Mouse (Mus musculus) kidney, embryonic 14.5 days (tissue): ENCODE measurements around the gene Cldn14. TPM values are rescaled to one million over a fixed set of nuclear protein-coding genes. Genes with fewer than 3 reads are reported as not detected.

ENCODE experiments used
- ATAC-seq: fragments of 200-750 bp; cut with Nextera tagmentation; 2 replicates; pipeline ENCODE4 v1.8.0; 2017; ENCODE audit warnings: moderate number of reproducible peaks, mild to moderate bottlenecking, moderate TSS enrichment, moderate library complexity; ENCODE audit not compliant: low FRiP score, low TSS enrichment
- H3K27ac ChIP-seq: fragments of 300-500 bp; sonication (generic); 2 replicates; pipeline ENCODE4 v1.5.1; 2014; ENCODE audit warnings: low read depth, mild to moderate bottlenecking, low read length, moderate library complexity, mixed read lengths
- H3K27me3 ChIP-seq: fragments of 300-500 bp; sonication (generic); 2 replicates; pipeline ENCODE4 v1.6.1; 2014; ENCODE audit warnings: mild to moderate bottlenecking, low read length; ENCODE audit not compliant: control insufficient read depth, insufficient read depth
- H3K36me3 ChIP-seq: fragments of 300-500 bp; sonication (generic); 2 replicates; pipeline ENCODE4 v1.6.1; 2014; ENCODE audit warnings: low read length, mixed read lengths; ENCODE audit not compliant: control insufficient read depth, insufficient read depth
- H3K4me1 ChIP-seq: fragments of 300-500 bp; sonication (generic); 2 replicates; pipeline ENCODE4 v1.6.1; 2014; ENCODE audit warnings: low read length, mixed read lengths; ENCODE audit not compliant: control insufficient read depth, insufficient read depth
- H3K4me2 ChIP-seq: fragments of 300-500 bp; sonication (generic); replicated peaks from 2 replicates; pipeline ENCODE4 v1.6.1; 2014; ENCODE audit warnings: low read depth, mild to moderate bottlenecking, low read length
- H3K4me3 ChIP-seq: fragments of 300-500 bp; sonication (generic); 2 replicates; pipeline ENCODE4 v1.5.1; 2014; ENCODE audit warnings: mild to moderate bottlenecking, low read length
- H3K9ac ChIP-seq: fragments of 300-500 bp; sonication (generic); 2 replicates; pipeline ENCODE4 v1.6.1; 2014; ENCODE audit warnings: low read depth, mild to moderate bottlenecking, low read length, moderate library complexity
- H3K9me3 ChIP-seq: fragments of 300-500 bp; sonication (generic); 2 replicates; pipeline ENCODE4 v1.6.1; 2016; ENCODE audit warnings: low read length; ENCODE audit not compliant: control insufficient read depth
- WGBS: fragments of 180-500 bp; shearing (Covaris S2); extraction: QIAGEN DNeasy Blood & Tissue Kit; methylation state at CpG from one replicate; pipeline ENCODE4 v1.1.7; 2014; 5-methylcytosine and 5-hydroxymethylcytosine counted together
- polyA plus RNA-seq: library from polyadenylated mRNA; unstranded; fragments of >200 nt; fragmentation: Nextera tagmentation; extraction: Ambion mirVana; gene quantifications from 2 replicates; pipeline ENCODE4 v1.2.1, GENCODE M21; 2014

Gene Cldn14
- polyA plus RNA-seq, 1 experiment from 2014 or later = not detected

DNA sequence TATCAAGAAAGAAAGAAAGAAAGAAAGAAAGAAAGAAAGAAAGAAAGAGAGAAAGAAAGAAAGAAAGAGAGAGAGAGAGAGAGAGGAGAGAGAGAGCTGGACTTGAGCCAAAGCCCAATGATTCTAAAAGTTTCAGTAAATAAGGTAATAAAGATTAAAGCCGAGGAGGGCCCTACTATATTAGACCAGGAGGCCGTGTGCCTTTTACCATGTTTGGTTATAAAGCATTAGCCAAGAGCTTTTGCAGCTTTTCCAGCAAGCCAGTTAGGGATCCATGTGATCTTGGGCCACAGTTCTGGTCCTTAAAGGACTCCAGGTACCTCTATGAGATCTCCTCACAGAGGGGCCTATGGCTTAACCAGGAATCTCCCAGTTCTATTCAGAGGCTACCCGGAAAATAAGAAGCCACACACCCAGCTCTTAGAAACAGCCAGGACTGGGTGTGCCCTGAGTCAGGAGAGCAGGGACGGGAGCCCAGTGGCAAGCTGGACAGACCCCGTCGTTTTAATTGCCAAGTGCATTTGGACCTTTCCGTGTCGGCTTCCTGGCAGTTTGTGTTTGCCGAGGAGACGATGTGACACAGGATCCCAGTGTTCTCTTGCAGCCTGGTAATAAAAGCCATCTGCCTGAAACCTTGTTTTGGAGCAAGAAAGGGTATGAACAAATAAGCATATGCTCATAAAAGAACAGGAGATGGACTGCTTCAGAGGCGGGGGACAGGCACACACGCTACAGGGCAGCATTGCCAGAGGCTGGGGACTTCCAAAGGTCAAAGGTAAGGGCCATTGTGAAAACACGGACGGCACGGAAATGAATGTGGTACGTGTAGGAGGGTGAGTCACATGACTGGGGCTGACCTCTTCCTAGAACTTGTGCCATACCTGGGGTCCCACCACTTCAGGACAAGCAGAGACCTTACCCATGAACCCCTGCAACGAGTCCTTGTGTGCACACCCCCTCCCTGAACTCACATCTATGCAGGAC, 76.2 kb downstream of the Cldn14 start:
- ATAC-seq = no peak
- Histone ChIP-seq H3K9me3 (no peaks in the 10 kb centered on the region), H3K36me3 (no peaks in the 10 kb centered on the region), H3K27me3 (peaks cover 36% of the 10 kb centered on the region; the same call in 1 of the 2 replicates), H3K4me1 (peaks cover 7% of the 10 kb centered on the region; the same call in 1 of the 2 replicates), H3K27ac (no peak overlapping the region), H3K4me3 (no peak overlapping the region), H3K4me2 (no peak overlapping the region), H3K9ac (no peak overlapping the region)
- 21% methylated on average over 17 of the region's 17 CpGs for WGBS

DNA sequence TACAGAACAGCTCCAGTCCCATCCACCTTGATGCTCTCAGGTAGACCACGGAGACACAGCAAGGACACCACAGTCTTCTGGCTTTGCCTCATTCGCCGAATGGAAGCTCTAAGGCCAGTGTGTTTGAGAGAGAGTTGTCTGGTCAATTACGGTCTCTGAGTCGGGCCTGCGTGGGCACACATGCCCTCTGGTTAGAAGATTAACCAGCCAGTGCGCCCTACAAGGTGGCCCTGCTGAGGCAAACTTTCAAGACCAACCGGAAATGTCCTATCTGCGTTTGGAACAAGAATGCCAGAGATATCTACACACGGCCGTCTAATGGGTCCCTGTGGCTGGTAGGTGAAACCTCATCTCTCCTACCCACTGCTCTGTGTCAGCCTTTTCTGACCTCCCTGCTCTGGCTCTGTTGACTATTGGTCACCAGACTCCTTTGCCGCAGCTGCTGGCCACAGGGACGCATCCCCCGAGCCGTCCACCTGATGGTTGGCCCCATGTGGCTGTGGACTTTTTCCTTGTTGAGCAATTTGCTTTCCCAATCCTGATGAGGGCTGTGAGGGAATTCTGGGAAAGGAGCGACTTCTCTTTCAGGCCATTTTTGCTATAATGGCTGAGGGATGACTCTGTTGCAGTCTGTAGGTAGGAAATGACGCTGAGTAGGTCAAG, 79.1 kb downstream of the Cldn14 start:
- Histone ChIP-seq H3K9ac (no peak overlapping the region), H3K9me3 (no peaks in the 10 kb centered on the region), H3K27ac (no peak overlapping the region), H3K4me2 (no peak overlapping the region), H3K4me1 (no peaks in the 10 kb centered on the region), H3K36me3 (no peaks in the 10 kb centered on the region), H3K4me3 (no peak overlapping the region), H3K27me3 (peaks cover 13% of the 10 kb centered on the region; the same call in 1 of the 2 replicates)
- ATAC-seq = no peak
- 68% methylated on average over 17 of the region's 17 CpGs for WGBS

DNA sequence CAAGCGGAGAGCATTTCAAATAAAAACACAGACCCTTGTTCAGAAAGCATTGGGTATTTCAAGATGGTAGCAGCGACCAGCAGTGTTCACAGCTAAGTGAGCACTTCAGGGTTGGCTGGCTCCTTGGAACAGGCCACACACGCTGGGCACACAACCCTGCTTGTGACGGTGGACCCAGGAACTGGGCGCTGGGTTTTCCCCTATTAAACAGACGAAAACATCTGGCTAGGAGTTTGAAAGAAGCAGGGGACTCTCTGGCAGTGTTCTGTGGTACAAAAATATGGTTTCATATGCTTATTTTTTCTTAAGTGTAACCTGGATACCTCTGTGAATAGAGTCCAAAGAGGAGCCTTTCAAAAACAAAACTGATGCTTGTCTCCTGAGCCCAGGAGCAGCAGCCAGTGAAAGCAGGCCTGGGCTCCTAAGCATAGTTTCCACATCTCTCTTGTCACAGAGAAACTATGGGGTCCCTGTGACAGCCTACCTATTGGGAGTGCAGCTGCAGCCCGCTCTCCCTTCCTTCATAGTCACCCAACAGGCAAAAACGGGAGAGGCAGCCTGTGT, 82.9 kb downstream of the Cldn14 start:
- WGBS = 64% methylated on average over 8 of the region's 8 CpGs
- no peak overlapping the region for H3K4me2 ChIP-seq
- no peak overlapping the region for H3K4me3 ChIP-seq
- no peaks in the 10 kb centered on the region for H3K27me3 ChIP-seq
- no peak overlapping the region for H3K9ac ChIP-seq
- H3K9me3 ChIP-seq = no peaks in the 10 kb centered on the region
- H3K27ac ChIP-seq = no peak overlapping the region
- no peaks in the 10 kb centered on the region for H3K36me3 ChIP-seq
- no peaks in the 10 kb centered on the region for H3K4me1 ChIP-seq
- no peak for ATAC-seq

DNA sequence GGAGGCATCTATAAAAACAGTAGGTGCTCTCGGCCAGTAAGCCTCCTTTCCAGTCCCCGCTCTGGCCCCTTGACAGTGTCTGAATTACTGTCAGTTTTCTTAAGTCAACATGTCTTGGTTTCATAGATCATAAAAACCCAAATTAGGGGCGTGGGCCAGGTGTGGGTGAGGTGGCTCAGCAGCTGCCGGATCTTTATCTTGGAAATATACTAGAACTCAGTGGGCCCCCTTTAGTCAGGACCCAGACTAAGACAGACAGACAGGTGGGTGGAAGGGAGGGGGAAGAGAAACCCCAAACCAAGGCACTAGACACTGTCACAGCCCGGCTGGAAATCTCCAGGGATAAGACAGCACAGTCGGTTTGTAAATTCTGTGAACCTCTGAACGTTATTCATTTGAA, 84.8 kb downstream of the Cldn14 start:
- Histone ChIP-seq H3K27me3 (no peaks in the 10 kb centered on the region), H3K27ac (no peak overlapping the region), H3K4me3 (no peak overlapping the region), H3K4me1 (no peaks in the 10 kb centered on the region), H3K4me2 (no peak overlapping the region), H3K9ac (no peak overlapping the region), H3K9me3 (no peaks in the 10 kb centered on the region), H3K36me3 (no peaks in the 10 kb centered on the region)
- WGBS = 52% methylated on average over 7 of the region's 7 CpGs
- ATAC-seq = no peak

DNA sequence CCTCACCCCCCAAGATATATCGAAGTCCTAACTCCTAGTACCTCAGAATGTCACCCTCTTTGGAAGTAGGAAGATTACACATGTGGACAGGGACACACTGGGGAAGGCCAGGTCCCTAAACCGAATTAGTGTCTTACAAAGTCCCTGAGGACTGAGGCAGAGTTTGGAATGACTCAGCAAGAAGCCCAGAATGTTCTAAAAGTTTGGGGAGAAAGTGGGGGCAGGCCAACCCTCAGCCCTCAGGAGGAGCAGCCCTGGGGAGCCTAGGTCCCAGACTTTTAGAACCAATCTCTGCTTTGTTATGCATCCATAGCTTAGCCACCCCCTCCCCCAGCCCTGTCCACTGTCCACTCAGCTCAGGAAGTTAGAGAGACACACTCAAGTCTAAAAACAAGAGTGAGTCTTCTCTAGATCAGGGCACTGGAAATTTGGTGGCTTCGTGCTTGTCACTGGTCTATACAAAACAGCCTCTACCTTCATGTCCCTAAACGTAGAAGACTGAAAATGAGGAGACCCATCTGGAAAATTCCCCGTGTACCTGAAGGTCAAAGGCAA, 85.7 kb downstream of the Cldn14 start:
- Histone ChIP-seq H3K27ac (no peak overlapping the region), H3K27me3 (no peaks in the 10 kb centered on the region), H3K4me2 (no peak overlapping the region), H3K9ac (no peak overlapping the region), H3K4me3 (no peak overlapping the region), H3K36me3 (no peaks in the 10 kb centered on the region), H3K4me1 (no peaks in the 10 kb centered on the region), H3K9me3 (no peaks in the 10 kb centered on the region)
- 76% methylated on average over 5 of the region's 5 CpGs for WGBS
- no peak for ATAC-seq

DNA sequence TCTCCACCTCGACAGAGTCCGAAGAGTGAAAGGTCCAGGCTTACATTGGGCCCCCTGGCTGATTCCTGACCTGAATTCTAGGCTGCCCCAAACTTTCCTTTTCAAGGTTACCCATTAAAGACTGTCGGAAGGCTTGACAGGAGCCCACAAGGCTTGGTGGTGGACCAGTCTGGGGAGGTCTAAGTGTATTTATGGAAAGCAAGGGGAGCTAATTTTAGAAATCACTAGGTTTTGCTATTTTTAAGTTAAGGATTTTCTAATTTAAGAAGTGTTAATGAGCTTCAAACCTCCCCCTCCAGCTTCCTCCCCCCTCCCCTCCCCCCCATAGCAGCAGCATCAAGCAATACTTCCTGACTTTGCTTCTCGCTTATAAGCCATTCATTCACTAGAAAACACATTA, 88.0 kb downstream of the Cldn14 start:
- Histone ChIP-seq H3K9ac (no peak overlapping the region), H3K4me3 (no peak overlapping the region), H3K4me1 (no peaks in the 10 kb centered on the region), H3K36me3 (no peaks in the 10 kb centered on the region), H3K27ac (no peak overlapping the region), H3K9me3 (no peaks in the 10 kb centered on the region), H3K27me3 (no peaks in the 10 kb centered on the region), H3K4me2 (no peak overlapping the region)
- WGBS = 71% methylated on average over 4 of the region's 4 CpGs
- ATAC-seq = no peak

DNA sequence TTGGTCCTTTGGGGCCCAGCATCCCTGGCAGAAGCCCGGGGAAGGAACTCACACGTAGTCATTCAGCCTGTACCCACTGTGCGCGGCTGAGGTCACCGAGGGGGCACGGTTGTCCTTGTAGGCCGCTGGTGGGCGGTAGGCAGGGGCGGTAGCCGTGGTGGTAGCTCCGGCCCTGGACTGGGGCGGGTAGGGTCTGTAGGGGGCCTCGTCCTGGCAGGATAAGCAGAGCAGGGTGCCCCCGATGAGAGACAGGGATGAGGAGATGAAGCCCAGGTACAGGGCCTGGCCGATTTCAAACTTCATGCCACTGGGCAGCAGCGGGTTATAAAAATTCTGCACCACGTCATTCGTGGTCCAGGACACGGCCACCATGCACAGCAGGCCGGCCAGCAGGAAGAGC, 89.4 kb downstream of the Cldn14 start:
- Histone ChIP-seq H3K27me3 (no peaks in the 10 kb centered on the region), H3K4me2 (no peak overlapping the region), H3K4me1 (no peaks in the 10 kb centered on the region), H3K9ac (no peak overlapping the region), H3K27ac (no peak overlapping the region), H3K9me3 (no peaks in the 10 kb centered on the region), H3K36me3 (no peaks in the 10 kb centered on the region), H3K4me3 (no peak overlapping the region)
- 79% methylated on average over 20 of the region's 20 CpGs for WGBS
- no peak for ATAC-seq

DNA sequence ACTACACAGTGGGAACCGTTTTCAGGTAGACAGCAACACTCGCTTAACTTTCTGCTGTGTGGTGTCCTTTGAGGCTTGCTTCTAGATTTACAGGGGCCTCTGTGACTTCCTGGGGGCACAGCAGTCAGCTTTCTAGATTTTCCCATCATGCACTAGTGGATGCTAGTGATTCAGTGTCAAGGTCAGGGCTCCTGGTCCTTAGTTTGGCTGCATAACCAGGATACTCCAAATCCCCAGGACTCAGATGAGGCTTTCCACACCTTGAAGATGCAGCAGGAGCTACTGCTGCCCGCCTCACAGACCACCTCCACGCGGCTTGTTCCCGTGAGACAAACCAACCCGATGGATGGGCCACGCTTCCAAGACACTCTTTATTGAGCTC, 90.0 kb downstream of the Cldn14 start:
- Histone ChIP-seq H3K4me3 (no peak overlapping the region), H3K4me2 (no peak overlapping the region), H3K9ac (no peak overlapping the region), H3K36me3 (no peaks in the 10 kb centered on the region), H3K4me1 (no peaks in the 10 kb centered on the region), H3K27me3 (no peaks in the 10 kb centered on the region), H3K27ac (no peak overlapping the region), H3K9me3 (no peaks in the 10 kb centered on the region)
- WGBS = 71% methylated on average over 8 of the region's 8 CpGs
- ATAC-seq = no peak
